10 mouse cellular contexts compared by ENCODE assay signal in the genomic region with DNA sequence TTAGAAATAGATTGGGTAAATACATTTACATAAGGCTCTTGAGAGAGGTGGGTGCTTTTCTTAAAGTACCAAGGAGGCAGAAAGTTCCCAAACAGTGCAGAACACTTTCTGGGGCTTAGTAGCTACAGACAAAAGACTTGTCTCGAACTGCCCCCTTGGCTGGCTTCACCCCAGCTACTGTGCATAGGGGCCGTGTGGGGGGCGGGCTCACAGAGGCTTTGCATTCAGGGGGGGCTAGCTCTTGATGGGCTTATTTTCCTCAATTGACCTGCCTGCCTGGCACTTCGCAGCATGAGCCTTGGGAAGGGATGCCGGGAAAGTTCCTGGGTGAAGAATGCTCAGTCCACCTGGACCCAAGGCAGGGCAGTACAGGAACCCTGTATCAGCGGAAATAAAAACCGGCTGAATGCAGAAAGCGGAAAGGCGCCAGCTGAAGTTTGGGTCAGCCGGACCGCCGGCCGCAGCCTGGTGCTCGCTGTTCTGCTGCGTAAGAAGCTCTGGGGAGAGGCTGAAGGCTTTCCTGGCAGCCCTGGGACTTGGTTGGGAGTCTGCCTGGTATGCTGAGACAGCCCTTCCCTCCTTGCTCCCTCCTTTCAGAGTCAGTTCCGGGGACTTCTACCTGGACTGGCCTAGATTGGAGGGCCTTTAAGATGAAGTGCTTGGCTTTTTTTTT.
DNase-seq lines count a peak whose midpoint lies in the region; ATAC-seq lines count a peak whose summit lies in the region.
"Had no signal": no experiment of that assay in that cellular context is flagged by ENCODE, and none has a peak within 500 bp of the region (broad histone marks: within the 10 kb centered on the region; RNA-seq: fewer than 3 reads in every experiment).

No protein-coding gene starts in this region.

- H3K4me1 ChIP-seq in forebrain, embryonic 14.5 days (ENCODE audit: control insufficient read depth, insufficient read depth, low read length), result peaks cover 6% of the 10 kb centered on the region
- H3K4me1 ChIP-seq: stomach, embryonic 15.5 days had no signal

- ATAC-seq in forebrain, embryonic 14.5 days, result no peak
- ATAC-seq in monocyte, adult 5-6 weeks (replicated peaks; ENCODE audit: insufficient number of reproducible peaks, low FRiP score, low TSS enrichment, poor library complexity, severe bottlenecking), result no peak
- ATAC-seq: Patski had no signal

- peaks cover 4% of the 10 kb centered on the region; the same call in 1 of the 2 replicates for H3K9me3 ChIP-seq in forebrain, embryonic 14.5 days (replicated peaks; ENCODE audit: control insufficient read depth, low read length)
- H3K9me3 ChIP-seq: stomach, embryonic 15.5 days had no signal

- H3K9ac ChIP-seq in forebrain, embryonic 14.5 days (ENCODE audit: low read length), result peak overlapping the region; percentile 17; the same call in 1 of the 2 replicates
- H3K9ac ChIP-seq: stomach, embryonic 15.5 days had no signal

- no peak overlapping the region for H3K27ac ChIP-seq in forebrain, embryonic 14.5 days (ENCODE audit: low read depth, low read length)
- H3K27ac ChIP-seq: stomach, embryonic 15.5 days had no signal

- peak; percentile 24 for DNase-seq in right cerebral cortex, postnatal 4 days
- DNase-seq in right cerebral cortex, adult 2 months (ENCODE audit: low spot score in 2 of 2), result no peak
- DNase-seq in forebrain, embryonic 14.5 days (ENCODE audit: low spot score), result peak; percentile 49
- peak; percentile 24 for DNase-seq in kidney, postnatal 10 days
- DNase-seq in testis, postnatal 14 days (ENCODE audit: low spot score), result peak; percentile 27
- no peak for DNase-seq in thymus, postnatal 36 days
- DNase-seq in left cerebral cortex, postnatal 10 days (ENCODE audit: extremely low spot score in 1 of 2, low spot score in 2 of 2), result no peak

- H3K4me2 ChIP-seq in forebrain, embryonic 14.5 days (ENCODE audit: low read length), result peak overlapping the region; percentile 37
- H3K4me2 ChIP-seq: stomach, embryonic 15.5 days had no signal

- no peaks in the 10 kb centered on the region for H3K27me3 ChIP-seq in forebrain, embryonic 14.5 days (replicated peaks; ENCODE audit: control insufficient read depth, insufficient read depth, low read length)
- H3K27me3 ChIP-seq: stomach, embryonic 15.5 days had no signal

- H3K4me3 ChIP-seq in forebrain, embryonic 14.5 days (ENCODE audit: low read depth, low read length), result no peak overlapping the region
- H3K4me3 ChIP-seq: stomach, embryonic 15.5 days had no signal

- WGBS in forebrain, embryonic 14.5 days, result 16% methylated on average over 16 of the region's 16 CpGs

- H3K36me3 ChIP-seq in forebrain, embryonic 14.5 days (ENCODE audit: control insufficient read depth, insufficient read depth, low read length), result no peaks in the 10 kb centered on the region
- H3K36me3 ChIP-seq: stomach, embryonic 15.5 days had no signal

- intact Hi-C loops in left cerebral cortex, postnatal 10 days (cut with DNase I), result no loop called here

Comparison
In these comparisons a context has a peak if more than half of its experiments do, and no peak if none do; other contexts are left out.
1. DNase-seq: peak in right cerebral cortex, postnatal 4 days (single experiment), forebrain, embryonic 14.5 days (single experiment), kidney, postnatal 10 days (single experiment) and testis, postnatal 14 days (single experiment); none in right cerebral cortex, adult 2 months (0 of 2), thymus, postnatal 36 days (0 of 2) and left cerebral cortex, postnatal 10 days (0 of 2).